Mouse (Mus musculus) liver, embryonic 16.5 days (tissue): Measurements from ENCODE around the gene Trpv6. TPM values are rescaled to one million over a fixed set of nuclear protein-coding genes. Genes with fewer than 3 reads are reported as not detected.

Experiments
- ATAC-seq: fragments of 200-750 bp; cut with Nextera tagmentation; 2 replicates; pipeline ENCODE4 v1.8.0; 2017; ENCODE audit warnings: low read depth, mild to moderate bottlenecking, moderate number of reproducible peaks, moderate library complexity
- H3K27ac ChIP-seq: fragments of 300-500 bp; sonication (generic); 2 replicates; pipeline ENCODE4 v1.5.1; 2014; ENCODE audit warnings: mild to moderate bottlenecking, low read length
- H3K27me3 ChIP-seq: fragments of 300-500 bp; sonication (generic); 2 replicates; pipeline ENCODE4 v1.6.1; 2014; ENCODE audit warnings: low read depth, low read length, mixed read lengths; ENCODE audit not compliant: control insufficient read depth, insufficient read depth
- H3K36me3 ChIP-seq: fragments of 300-500 bp; sonication (generic); 2 replicates; pipeline ENCODE4 v1.6.1; 2014; ENCODE audit warnings: mild to moderate bottlenecking; ENCODE audit not compliant: control insufficient read depth, insufficient read depth
- H3K4me1 ChIP-seq: fragments of 300-500 bp; sonication (generic); 2 replicates; pipeline ENCODE4 v1.6.1; 2014; ENCODE audit warnings: low read depth, low read length, mixed read lengths; ENCODE audit not compliant: control insufficient read depth
- H3K4me2 ChIP-seq: fragments of 300-500 bp; sonication (generic); 2 replicates; pipeline ENCODE4 v1.6.1; 2014; ENCODE audit warnings: low read depth, low read length, mixed read lengths
- H3K4me3 ChIP-seq: fragments of 300-500 bp; sonication (generic); 2 replicates; pipeline ENCODE4 v1.5.1; 2014; ENCODE audit warnings: low read depth, mild to moderate bottlenecking, low read length
- H3K9ac ChIP-seq: fragments of 300-500 bp; sonication (generic); 2 replicates; pipeline ENCODE4 v1.6.1; 2014; ENCODE audit warnings: low read depth, low read length
- H3K9me3 ChIP-seq: fragments of 300-500 bp; sonication (generic); replicated peaks from 2 replicates; pipeline ENCODE4 v1.6.1; 2016; ENCODE audit warnings: low read length; ENCODE audit not compliant: control insufficient read depth
- WGBS: fragments of 180-500 bp; shearing (Covaris S2); extraction: QIAGEN DNeasy Blood & Tissue Kit; methylation state at CpG from one replicate; pipeline ENCODE4 v1.1.7; 2014; ENCODE audit not compliant: insufficient replicate concordance; 5-methylcytosine and 5-hydroxymethylcytosine counted together
- polyA plus RNA-seq: library from polyadenylated mRNA; unstranded; fragments of >200 nt; fragmentation: Nextera tagmentation; extraction: Ambion mirVana; gene quantifications from 2 replicates; pipeline ENCODE4 v1.2.1, GENCODE M21; 2015

Trpv6 gene
- polyA plus RNA-seq, 1 experiment from 2014 or later: 0.06 TPM

DNA sequence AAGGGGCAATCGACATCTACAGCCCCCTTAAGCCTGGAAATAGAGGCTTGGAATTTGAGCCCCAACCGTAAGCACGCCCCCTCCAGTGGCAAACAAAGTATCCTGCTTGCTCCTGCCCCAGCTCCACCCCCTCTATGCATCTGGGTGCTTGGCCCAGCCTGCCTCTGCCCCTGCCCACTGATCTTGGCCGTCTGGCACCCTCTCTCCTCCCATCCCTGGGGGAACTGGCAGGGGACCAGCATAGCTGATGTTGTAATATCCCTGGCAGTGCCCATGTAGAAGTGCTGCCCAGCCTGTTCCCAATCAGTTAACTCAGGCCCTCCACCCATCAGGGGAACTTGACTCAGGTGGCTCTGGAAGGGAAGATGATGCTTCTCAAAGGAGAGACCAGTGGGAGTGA lies 30.0 kb downstream of the Trpv6 start:
- H3K4me3 ChIP-seq: no peak overlapping the region
- H3K4me2 ChIP-seq: no peak overlapping the region

DNA sequence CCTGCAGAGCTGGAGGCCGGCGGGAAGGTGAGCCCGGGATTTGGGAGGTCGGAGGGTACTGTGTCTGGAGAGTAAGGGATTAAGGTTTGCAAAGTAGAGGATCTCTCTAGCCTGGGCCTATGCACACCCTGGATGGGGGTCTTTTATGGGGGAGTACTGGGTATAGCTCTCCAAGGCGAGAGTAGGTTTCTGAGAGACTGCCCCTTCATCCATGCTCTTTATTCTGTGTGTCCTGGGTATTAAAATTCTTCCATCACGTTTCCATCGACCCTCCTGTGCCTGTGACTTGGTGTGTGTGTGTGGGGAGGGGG lies 30.5 kb downstream of the Trpv6 start:
- Histone ChIP-seq H3K27ac (no peak overlapping the region), H3K9ac (peak overlapping the region; percentile 36)
- WGBS: 4% methylated on average over 7 of the region's 7 CpGs

More for the DNA sequence above, 30.0 kb downstream of the Trpv6 start:
- no peak for ATAC-seq
- Histone ChIP-seq H3K27ac (no peak overlapping the region), H3K4me1 (peaks cover 4% of the 10 kb centered on the region; the same call in 1 of the 2 replicates), H3K36me3 (no peaks in the 10 kb centered on the region), H3K9ac (no peak overlapping the region), H3K9me3 (no peaks in the 10 kb centered on the region), H3K27me3 (peaks cover 10% of the 10 kb centered on the region)
- 15% methylated on average over 4 of the region's 4 CpGs for WGBS

DNA sequence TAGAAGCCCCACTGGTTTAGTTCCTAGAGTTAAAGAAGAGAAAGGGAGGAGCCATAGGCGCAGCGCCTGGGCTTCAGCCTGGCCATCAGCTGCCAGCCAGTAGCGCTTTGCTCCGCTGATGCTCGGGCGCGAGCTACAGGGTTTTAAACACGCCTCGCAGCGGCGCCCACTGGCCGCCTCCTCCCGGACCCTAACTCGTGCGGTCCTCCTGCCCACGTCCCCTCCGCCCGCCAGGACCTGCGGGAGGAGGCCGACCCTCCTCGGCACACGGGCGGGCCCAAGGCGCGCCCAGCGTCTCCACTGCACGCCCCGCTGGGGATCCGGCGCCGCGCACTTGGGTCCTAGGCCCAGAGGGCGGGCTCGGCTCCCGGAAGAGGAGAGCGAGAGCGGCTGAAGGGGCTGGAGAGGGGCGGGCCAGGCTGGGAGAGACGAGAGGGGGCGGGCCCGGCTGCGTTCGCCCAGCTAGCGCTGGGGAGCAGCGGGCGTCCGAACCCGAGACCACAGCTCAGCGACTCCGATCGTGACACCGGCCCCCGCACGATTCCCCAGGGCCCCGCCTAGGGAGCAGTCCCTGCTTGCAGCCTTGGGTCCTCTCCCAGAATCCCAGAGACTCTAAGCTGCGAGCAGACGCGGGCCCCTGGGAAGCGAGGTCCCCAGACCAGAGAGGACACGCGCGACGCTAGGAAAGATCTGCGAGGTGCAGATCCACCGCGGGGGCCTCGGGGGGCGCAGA lies 31.0 kb downstream of the Trpv6 start, which contains the start of gene Ephb6:
TSS of gene Ephb6 (plus strand) at position 422 of the 733 bp plus-strand sequence.
- Histone ChIP-seq H3K4me2 (peak within 1 kb of the TSS; percentile 81), H3K4me1 (peaks cover 4% of the 10 kb centered on the region; the same call in 1 of the 2 replicates), H3K9ac (peak within 1 kb of the TSS; percentile 47), H3K27me3 (peaks cover 10% of the 10 kb centered on the region), H3K36me3 (no peaks in the 10 kb centered on the region), H3K4me3 (peak within 1 kb of the TSS; percentile 68), H3K27ac (no peak within 1 kb of the TSS), H3K9me3 (no peaks in the 10 kb centered on the region)
- WGBS: under 1% methylated on average over 66 of the region's 68 CpGs
- peak; percentile 86 for ATAC-seq

More for the DNA sequence above, 30.5 kb downstream of the Trpv6 start:
- Histone ChIP-seq H3K9me3 (no peaks in the 10 kb centered on the region), H3K4me1 (peaks cover 4% of the 10 kb centered on the region; the same call in 1 of the 2 replicates), H3K36me3 (no peaks in the 10 kb centered on the region), H3K27me3 (peaks cover 10% of the 10 kb centered on the region), H3K4me3 (peak overlapping the region; percentile 68), H3K4me2 (peak overlapping the region; percentile 81)
- no peak for ATAC-seq

DNA sequence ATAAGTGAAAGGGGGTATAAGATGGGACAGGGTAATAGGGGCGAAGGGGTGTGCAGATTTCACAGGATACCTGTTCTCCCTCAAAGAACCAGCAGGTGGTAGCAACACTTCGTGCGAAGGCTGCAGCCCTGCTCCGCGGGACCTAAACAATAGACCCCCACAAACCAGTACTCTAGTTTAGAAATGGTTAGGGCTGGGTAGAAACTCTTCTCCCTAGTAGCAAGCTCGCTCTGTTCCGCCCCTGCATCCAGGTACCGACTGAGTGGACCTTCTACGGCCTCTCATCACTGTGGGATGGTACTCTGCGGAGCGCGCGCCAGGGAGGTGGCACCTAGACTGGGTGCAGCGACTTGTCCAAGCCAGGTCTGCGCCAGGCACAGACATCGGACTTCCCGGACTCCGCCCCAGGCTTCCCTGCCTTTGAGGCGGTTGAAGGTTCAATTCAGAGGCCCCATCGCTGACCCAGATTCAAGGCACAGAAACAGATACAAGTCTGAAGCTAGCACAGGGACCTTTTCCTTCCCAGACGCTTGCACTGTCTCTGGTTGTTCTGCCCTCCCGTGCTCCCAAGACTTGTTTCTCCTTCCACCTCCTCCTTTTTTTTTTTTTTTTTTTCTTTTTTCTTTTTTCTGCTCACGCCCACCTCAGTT lies 31.7 kb downstream of the Trpv6 start:
- peak overlapping the region; percentile 68 for H3K4me3 ChIP-seq
- WGBS: 1% methylated on average over 23 of the region's 23 CpGs
- peaks cover 10% of the 10 kb centered on the region for H3K27me3 ChIP-seq
- H3K36me3 ChIP-seq: no peaks in the 10 kb centered on the region
- H3K4me1 ChIP-seq: peaks cover 4% of the 10 kb centered on the region; the same call in 1 of the 2 replicates
- peak; percentile 35; the same call in 1 of the 2 replicates for ATAC-seq
- H3K9ac ChIP-seq: peak overlapping the region; percentile 47; the same call in 1 of the 2 replicates
- H3K27ac ChIP-seq: no peak overlapping the region
- H3K4me2 ChIP-seq: peak overlapping the region; percentile 81
- no peaks in the 10 kb centered on the region for H3K9me3 ChIP-seq

DNA sequence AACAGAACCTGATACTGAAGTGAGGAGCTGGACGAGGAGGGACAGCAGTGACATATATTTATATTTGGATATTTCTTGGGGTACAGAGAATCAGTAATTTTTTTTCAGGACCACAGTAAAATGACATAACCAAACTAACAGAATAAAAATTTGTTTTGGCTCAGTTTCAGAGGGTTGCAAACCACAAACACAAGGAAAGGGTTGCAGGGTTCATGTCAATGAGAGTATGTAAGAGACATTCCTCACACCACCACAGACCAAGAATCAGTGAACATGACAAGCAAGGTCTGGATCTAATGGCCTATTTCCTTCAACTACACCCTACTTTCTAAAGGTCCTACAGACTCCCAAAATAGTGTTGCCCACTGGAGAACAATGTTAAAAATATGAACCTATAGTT lies 54.0 kb downstream of the Trpv6 start:
- WGBS: 66% methylated on average over 1 of the region's 1 CpGs

DNA sequence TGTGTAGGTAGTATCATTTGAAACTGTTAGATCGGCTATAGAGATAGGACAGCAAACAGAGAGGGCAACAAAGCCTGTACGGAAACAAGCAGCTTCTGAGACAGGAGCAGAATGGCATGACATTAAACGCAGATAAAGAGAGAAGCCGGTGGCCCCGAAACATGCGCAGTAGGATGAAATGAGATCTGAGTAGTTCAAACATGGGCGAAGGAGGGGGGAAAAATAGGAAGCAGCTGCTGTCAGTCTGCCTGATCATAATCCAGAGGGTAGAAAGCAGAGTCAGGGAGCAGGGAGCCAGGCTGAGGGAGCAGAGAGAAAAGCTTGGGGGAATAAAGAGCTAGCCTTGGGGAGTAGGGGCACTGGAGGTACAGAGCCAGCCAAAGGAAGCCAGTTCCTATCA lies 54.9 kb downstream of the Trpv6 start:
- Histone ChIP-seq H3K4me3 (no peak overlapping the region), H3K9me3 (no peaks in the 10 kb centered on the region), H3K4me2 (no peak overlapping the region), H3K9ac (no peak overlapping the region), H3K27me3 (no peaks in the 10 kb centered on the region), H3K36me3 (no peaks in the 10 kb centered on the region), H3K27ac (no peak overlapping the region), H3K4me1 (no peaks in the 10 kb centered on the region)
- no peak for ATAC-seq
- 48% methylated on average over 7 of the region's 7 CpGs for WGBS

More for the DNA sequence above, 54.0 kb downstream of the Trpv6 start:
- Histone ChIP-seq H3K27me3 (no peaks in the 10 kb centered on the region), H3K4me3 (no peak overlapping the region), H3K4me1 (no peaks in the 10 kb centered on the region), H3K36me3 (no peaks in the 10 kb centered on the region), H3K9ac (no peak overlapping the region), H3K27ac (no peak overlapping the region), H3K4me2 (no peak overlapping the region), H3K9me3 (no peaks in the 10 kb centered on the region)
- no peak for ATAC-seq

DNA sequence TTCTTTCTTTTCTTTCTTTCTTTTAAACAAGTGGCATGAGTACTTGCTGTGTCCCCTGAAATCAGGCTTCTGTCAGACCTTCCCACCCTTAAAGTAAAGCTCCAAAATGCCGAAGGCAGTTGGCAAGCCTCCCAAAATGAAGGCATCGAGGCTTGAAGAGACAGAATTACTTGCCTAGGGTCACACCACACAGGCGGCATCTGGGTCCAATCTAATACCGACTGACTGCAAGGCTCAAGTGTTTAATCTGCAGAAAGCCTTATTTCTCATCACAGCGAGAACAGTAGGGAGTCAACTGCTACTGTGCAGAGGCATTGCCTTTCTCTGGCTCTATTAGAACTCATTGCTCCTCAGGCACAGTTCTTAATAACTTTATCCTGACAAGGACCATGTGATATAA lies 58.9 kb downstream of the Trpv6 start:
- H3K27me3 ChIP-seq: no peaks in the 10 kb centered on the region
- no peak overlapping the region for H3K9ac ChIP-seq
- H3K27ac ChIP-seq: no peak overlapping the region
- 52% methylated on average over 5 of the region's 5 CpGs for WGBS
- H3K4me3 ChIP-seq: no peak overlapping the region
- H3K9me3 ChIP-seq: no peaks in the 10 kb centered on the region
- no peak for ATAC-seq
- no peaks in the 10 kb centered on the region for H3K36me3 ChIP-seq
- no peaks in the 10 kb centered on the region for H3K4me1 ChIP-seq
- H3K4me2 ChIP-seq: no peak overlapping the region

DNA sequence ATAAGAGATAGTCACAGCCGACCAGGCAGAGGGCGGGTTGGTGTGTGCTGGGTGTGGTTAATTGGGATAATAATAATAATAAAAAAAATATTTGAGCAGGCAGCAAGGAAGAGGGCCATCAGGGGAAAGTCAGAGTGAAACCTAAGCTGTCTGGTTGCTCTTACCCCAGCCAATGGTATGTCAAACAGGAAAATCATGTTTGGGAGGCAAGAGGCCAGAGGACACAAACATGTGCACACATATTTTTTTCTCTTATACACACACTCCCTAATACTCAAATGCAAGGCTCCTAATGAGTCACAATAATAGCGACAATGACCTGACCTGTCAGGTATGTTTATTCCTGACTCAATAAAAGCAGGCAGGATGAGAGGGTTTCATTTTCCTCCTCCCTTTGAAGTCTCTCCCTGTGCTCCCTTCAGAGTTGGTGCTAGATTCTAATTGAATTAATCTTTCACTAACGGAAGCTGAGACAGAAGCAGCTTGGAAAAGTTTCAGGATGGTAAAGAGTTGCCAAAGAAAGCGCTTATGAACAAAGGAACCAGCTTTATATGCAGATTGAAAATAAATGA lies 59.6 kb downstream of the Trpv6 start:
- no peaks in the 10 kb centered on the region for H3K4me1 ChIP-seq
- H3K27me3 ChIP-seq: no peaks in the 10 kb centered on the region
- no peaks in the 10 kb centered on the region for H3K9me3 ChIP-seq
- no peak for ATAC-seq
- H3K4me3 ChIP-seq: no peak overlapping the region
- no peak overlapping the region for H3K4me2 ChIP-seq
- H3K36me3 ChIP-seq: no peaks in the 10 kb centered on the region
- H3K9ac ChIP-seq: no peak overlapping the region
- 47% methylated on average over 5 of the region's 5 CpGs for WGBS
- H3K27ac ChIP-seq: no peak overlapping the region
